Mouse (Mus musculus) urinary bladder, postnatal 25 days (tissue): ENCODE measurements around the gene Gm19426.
A peak's percentile ranks its signal among the peaks of the same experiment; 100 is the strongest.

ENCODE experiments used
- DNase-seq: peaks from one replicate; pipeline ENCODE4 v3.0.0; 2022; ENCODE audit warnings: low spot score

The Gm19426 gene

GRCm38 (mm10) chr2:84721182-84721581 lies 22.3 kb downstream of the Gm19426 start:
- DNase-seq: no peak

- DNase-seq: no peak
These were observed 22.7 kb downstream of the Gm19426 start for GRCm38 (mm10) chr2:84720718-84721117.

GRCm38 (mm10) chr2:84717357-84717756 lies 26.1 kb downstream of the Gm19426 start:
- DNase-seq: no peak

GRCm38 (mm10) chr2:84716423-84717355 lies 26.8 kb downstream of the Gm19426 start:
- no peak for DNase-seq

GRCm38 (mm10) chr2:84715562-84716361 lies 27.7 kb downstream of the Gm19426 start:
- peak; percentile 50 for DNase-seq

- peak; percentile 98 for DNase-seq
These were observed 28.5 kb downstream of the Gm19426 start, which contains the start of gene Zdhhc5 for GRCm38 (mm10) chr2:84714811-84715561. Gene Zdhhc5, minus strand, starts transcription at chr2:84715180.

- no peak for DNase-seq
These were observed 29.0 kb downstream of the Gm19426 start for GRCm38 (mm10) chr2:84714422-84714810.

GRCm38 (mm10) chr2:84711898-84712297 lies 31.6 kb downstream of the Gm19426 start:
- DNase-seq: no peak

GRCm38 (mm10) chr2:84707523-84707922 lies 35.9 kb downstream of the Gm19426 start:
- no peak for DNase-seq

- no peak for DNase-seq
These were observed 38.2 kb downstream of the Gm19426 start for GRCm38 (mm10) chr2:84705295-84705694.

- no peak for DNase-seq
These were observed 39.1 kb downstream of the Gm19426 start for GRCm38 (mm10) chr2:84704329-84704728.

- no peak for DNase-seq
These were observed 40.0 kb downstream of the Gm19426 start for GRCm38 (mm10) chr2:84703497-84703896.

GRCm38 (mm10) chr2:84695007-84695695 lies 48.3 kb downstream of the Gm19426 start:
- DNase-seq: no peak
